Mouse (Mus musculus): ENCODE results near the gene Krt86.

- TF ChIP-seq CHD2 (IDR thresholded peaks at IDR 0.05; ENCODE audit: low read depth, low read length): no peak
- no peak for TF ChIP-seq ZNF384 (IDR thresholded peaks at IDR 0.05; ENCODE audit: low read depth, low read length)
Observed at GRCm38 (mm10) chr15:101522556-101523232, 49.4 kb downstream of the Krt86 start.

Measured in ES-E14 (cell line).